Mouse (Mus musculus): Measurements from ENCODE around the gene Epb41l2.

The Epb41l2 gene

GRCm38 (mm10) chr10:25519954-25520353, 160.4 kb downstream of the Epb41l2 start:
- H3K27me3 ChIP-seq (ENCODE audit: insufficient read depth, low read length), result no peaks in the 10 kb centered on the region
- no peak for TF ChIP-seq NANOG (IDR thresholded peaks at IDR 0.05; ENCODE audit: borderline replicate concordance, low read length)
- TF ChIP-seq CTCF (conservative IDR thresholded peaks at IDR 0.05; ENCODE audit: low read length), result no peak
- no peak for TF ChIP-seq POU5F1 (IDR thresholded peaks at IDR 0.05; ENCODE audit: borderline replicate concordance, low read length)
- H3K4me1 ChIP-seq (replicated peaks; ENCODE audit: low read depth, low read length), result no peaks in the 10 kb centered on the region
- H3K9me3 ChIP-seq (ENCODE audit: low read length), result peaks cover 9% of the 10 kb centered on the region
- no peak overlapping the region for H3K4me3 ChIP-seq (replicated peaks; ENCODE audit: low read length)
- peaks cover 64% of the 10 kb centered on the region for H3K36me3 ChIP-seq (ENCODE audit: insufficient read depth, low read length)

- Histone ChIP-seq H3K27me3 (ENCODE audit: insufficient read depth, low read length) (no peaks in the 10 kb centered on the region), H3K4me1 (replicated peaks; ENCODE audit: low read depth, low read length) (no peaks in the 10 kb centered on the region), H3K36me3 (ENCODE audit: insufficient read depth, low read length) (peaks cover 59% of the 10 kb centered on the region), H3K9me3 (ENCODE audit: low read length) (peaks cover 9% of the 10 kb centered on the region), H3K4me3 (replicated peaks; ENCODE audit: low read length) (no peak overlapping the region)
- no peak for TF ChIP-seq CTCF (conservative IDR thresholded peaks at IDR 0.05; ENCODE audit: low read length)
- TF ChIP-seq NANOG (IDR thresholded peaks at IDR 0.05; ENCODE audit: borderline replicate concordance, low read length), result no peak
- no peak for TF ChIP-seq POU5F1 (IDR thresholded peaks at IDR 0.05; ENCODE audit: borderline replicate concordance, low read length)
Observed at GRCm38 (mm10) chr10:25520428-25520827, 160.8 kb downstream of the Epb41l2 start.

GRCm38 (mm10) chr10:25523727-25524126, 164.1 kb downstream of the Epb41l2 start:
- Histone ChIP-seq H3K36me3 (ENCODE audit: insufficient read depth, low read length) (peaks cover 42% of the 10 kb centered on the region), H3K9me3 (ENCODE audit: low read length) (no peaks in the 10 kb centered on the region), H3K4me1 (replicated peaks; ENCODE audit: low read depth, low read length) (no peaks in the 10 kb centered on the region), H3K4me3 (replicated peaks; ENCODE audit: low read length) (no peak overlapping the region), H3K27me3 (ENCODE audit: insufficient read depth, low read length) (no peaks in the 10 kb centered on the region)
- no peak for TF ChIP-seq POU5F1 (IDR thresholded peaks at IDR 0.05; ENCODE audit: borderline replicate concordance, low read length)
- TF ChIP-seq CTCF (conservative IDR thresholded peaks at IDR 0.05; ENCODE audit: low read length), result no peak
- TF ChIP-seq NANOG (IDR thresholded peaks at IDR 0.05; ENCODE audit: borderline replicate concordance, low read length), result no peak

- no peaks in the 10 kb centered on the region for H3K9me3 ChIP-seq (ENCODE audit: low read length)
- TF ChIP-seq NANOG (IDR thresholded peaks at IDR 0.05; ENCODE audit: borderline replicate concordance, low read length), result no peak
- TF ChIP-seq CTCF (conservative IDR thresholded peaks at IDR 0.05; ENCODE audit: low read length), result no peak
- TF ChIP-seq POU5F1 (IDR thresholded peaks at IDR 0.05; ENCODE audit: borderline replicate concordance, low read length), result no peak
- no peaks in the 10 kb centered on the region for H3K27me3 ChIP-seq (ENCODE audit: insufficient read depth, low read length)
- no peaks in the 10 kb centered on the region for H3K4me1 ChIP-seq (replicated peaks; ENCODE audit: low read depth, low read length)
- H3K36me3 ChIP-seq (ENCODE audit: insufficient read depth, low read length), result peaks cover 24% of the 10 kb centered on the region
- H3K4me3 ChIP-seq (replicated peaks; ENCODE audit: low read length), result no peak overlapping the region
Observed at GRCm38 (mm10) chr10:25526156-25526555, 166.6 kb downstream of the Epb41l2 start.

- H3K4me1 ChIP-seq (replicated peaks; ENCODE audit: low read depth, low read length), result no peaks in the 10 kb centered on the region
- H3K9me3 ChIP-seq (ENCODE audit: low read length), result no peaks in the 10 kb centered on the region
- H3K27me3 ChIP-seq (ENCODE audit: insufficient read depth, low read length), result no peaks in the 10 kb centered on the region
- peaks cover 19% of the 10 kb centered on the region for H3K36me3 ChIP-seq (ENCODE audit: insufficient read depth, low read length)
- TF ChIP-seq CTCF (conservative IDR thresholded peaks at IDR 0.05; ENCODE audit: low read length) (no peak), NANOG (IDR thresholded peaks at IDR 0.05; ENCODE audit: borderline replicate concordance, low read length) (no peak), POU5F1 (IDR thresholded peaks at IDR 0.05; ENCODE audit: borderline replicate concordance, low read length) (no peak)
- no peak overlapping the region for H3K4me3 ChIP-seq (replicated peaks; ENCODE audit: low read length)
Observed at GRCm38 (mm10) chr10:25526622-25527021, 167.0 kb downstream of the Epb41l2 start.

- no peak overlapping the region for H3K4me3 ChIP-seq (replicated peaks; ENCODE audit: low read length)
- H3K4me1 ChIP-seq (replicated peaks; ENCODE audit: low read depth, low read length), result no peaks in the 10 kb centered on the region
- H3K36me3 ChIP-seq (ENCODE audit: insufficient read depth, low read length), result peaks cover 15% of the 10 kb centered on the region
- TF ChIP-seq NANOG (IDR thresholded peaks at IDR 0.05; ENCODE audit: borderline replicate concordance, low read length) (no peak), CTCF (conservative IDR thresholded peaks at IDR 0.05; ENCODE audit: low read length) (no peak), POU5F1 (IDR thresholded peaks at IDR 0.05; ENCODE audit: borderline replicate concordance, low read length) (no peak)
- H3K9me3 ChIP-seq (ENCODE audit: low read length), result no peaks in the 10 kb centered on the region
- no peaks in the 10 kb centered on the region for H3K27me3 ChIP-seq (ENCODE audit: insufficient read depth, low read length)
Observed at GRCm38 (mm10) chr10:25527126-25527525, 167.5 kb downstream of the Epb41l2 start.

- Histone ChIP-seq H3K27me3 (ENCODE audit: insufficient read depth, low read length) (no peaks in the 10 kb centered on the region), H3K4me3 (replicated peaks; ENCODE audit: low read length) (no peak overlapping the region), H3K36me3 (ENCODE audit: insufficient read depth, low read length) (no peaks in the 10 kb centered on the region), H3K9me3 (ENCODE audit: low read length) (no peaks in the 10 kb centered on the region), H3K4me1 (replicated peaks; ENCODE audit: low read depth, low read length) (no peaks in the 10 kb centered on the region)
- TF ChIP-seq POU5F1 (IDR thresholded peaks at IDR 0.05; ENCODE audit: borderline replicate concordance, low read length) (no peak), NANOG (IDR thresholded peaks at IDR 0.05; ENCODE audit: borderline replicate concordance, low read length) (no peak)
Observed at GRCm38 (mm10) chr10:25531335-25531734, 171.7 kb downstream of the Epb41l2 start.

GRCm38 (mm10) chr10:25533105-25533504, 173.5 kb downstream of the Epb41l2 start:
- Histone ChIP-seq H3K27me3 (ENCODE audit: insufficient read depth, low read length) (no peaks in the 10 kb centered on the region), H3K4me1 (replicated peaks; ENCODE audit: low read depth, low read length) (no peaks in the 10 kb centered on the region), H3K4me3 (replicated peaks; ENCODE audit: low read length) (no peak overlapping the region), H3K36me3 (ENCODE audit: insufficient read depth, low read length) (no peaks in the 10 kb centered on the region), H3K9me3 (ENCODE audit: low read length) (no peaks in the 10 kb centered on the region)
- TF ChIP-seq CTCF (conservative IDR thresholded peaks at IDR 0.05; ENCODE audit: low read length) (no peak), POU5F1 (IDR thresholded peaks at IDR 0.05; ENCODE audit: borderline replicate concordance, low read length) (no peak), NANOG (IDR thresholded peaks at IDR 0.05; ENCODE audit: borderline replicate concordance, low read length) (no peak)

- H3K4me3 ChIP-seq (replicated peaks; ENCODE audit: low read length), result no peak overlapping the region
- H3K4me1 ChIP-seq (replicated peaks; ENCODE audit: low read depth, low read length), result no peaks in the 10 kb centered on the region
- H3K36me3 ChIP-seq (ENCODE audit: insufficient read depth, low read length), result no peaks in the 10 kb centered on the region
- no peaks in the 10 kb centered on the region for H3K27me3 ChIP-seq (ENCODE audit: insufficient read depth, low read length)
- TF ChIP-seq POU5F1 (IDR thresholded peaks at IDR 0.05; ENCODE audit: borderline replicate concordance, low read length) (no peak), CTCF (conservative IDR thresholded peaks at IDR 0.05; ENCODE audit: low read length) (no peak), NANOG (IDR thresholded peaks at IDR 0.05; ENCODE audit: borderline replicate concordance, low read length) (no peak)
- H3K9me3 ChIP-seq (ENCODE audit: low read length), result no peaks in the 10 kb centered on the region
Observed at GRCm38 (mm10) chr10:25533513-25534246, 174.1 kb downstream of the Epb41l2 start.

Data from E14TG2a.4 (cell line).